Mouse (Mus musculus) adipocyte (in vitro differentiated cells): ENCODE results near the gene Slc6a6.

ENCODE experiments used
- DNase-seq: peaks from one replicate; pipeline ENCODE4 v3.0.0-alpha.2; 2016; ENCODE audit warnings: low spot score

The Slc6a6 gene

DNA sequence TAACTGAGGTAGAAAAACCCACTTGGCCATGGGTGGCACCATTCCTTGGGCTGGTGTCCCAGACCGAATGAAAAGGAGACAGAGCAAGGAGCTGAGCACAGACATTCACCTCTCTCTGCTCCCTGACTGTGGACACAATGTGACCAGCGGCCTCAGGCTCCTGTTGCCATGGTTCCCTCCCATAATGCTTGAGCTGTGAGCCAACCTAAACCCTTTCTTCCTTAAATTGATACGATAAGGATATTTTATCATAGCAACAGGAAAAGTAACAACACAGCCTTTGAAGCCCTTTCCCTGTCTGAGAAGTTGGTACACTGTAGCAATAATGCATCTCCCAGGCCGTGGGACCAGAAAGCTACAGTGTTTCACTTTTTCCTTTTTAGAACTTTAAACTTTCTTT lies 14.6 kb upstream of the Slc6a6 start:
- DNase-seq: no peak

DNA sequence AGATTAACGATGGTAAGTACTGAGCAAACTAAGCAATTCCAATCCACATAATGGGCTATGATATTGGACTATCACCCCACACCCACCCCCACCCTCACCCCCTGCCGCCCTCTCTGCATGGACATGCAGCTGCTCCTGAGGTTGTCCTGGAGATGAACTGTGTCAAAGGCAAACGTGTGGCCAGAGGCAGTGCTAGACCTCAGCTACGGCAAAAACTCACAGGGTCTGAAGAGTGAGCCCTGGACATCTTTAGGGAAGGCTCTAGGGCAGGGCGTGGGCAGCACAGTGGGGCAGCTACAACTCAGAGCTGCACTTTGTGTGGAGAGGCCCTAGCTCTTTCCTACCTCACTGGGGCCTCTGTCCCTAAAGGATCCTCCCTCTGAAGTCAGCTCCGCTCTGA lies 13.6 kb upstream of the Slc6a6 start:
- no peak for DNase-seq

DNA sequence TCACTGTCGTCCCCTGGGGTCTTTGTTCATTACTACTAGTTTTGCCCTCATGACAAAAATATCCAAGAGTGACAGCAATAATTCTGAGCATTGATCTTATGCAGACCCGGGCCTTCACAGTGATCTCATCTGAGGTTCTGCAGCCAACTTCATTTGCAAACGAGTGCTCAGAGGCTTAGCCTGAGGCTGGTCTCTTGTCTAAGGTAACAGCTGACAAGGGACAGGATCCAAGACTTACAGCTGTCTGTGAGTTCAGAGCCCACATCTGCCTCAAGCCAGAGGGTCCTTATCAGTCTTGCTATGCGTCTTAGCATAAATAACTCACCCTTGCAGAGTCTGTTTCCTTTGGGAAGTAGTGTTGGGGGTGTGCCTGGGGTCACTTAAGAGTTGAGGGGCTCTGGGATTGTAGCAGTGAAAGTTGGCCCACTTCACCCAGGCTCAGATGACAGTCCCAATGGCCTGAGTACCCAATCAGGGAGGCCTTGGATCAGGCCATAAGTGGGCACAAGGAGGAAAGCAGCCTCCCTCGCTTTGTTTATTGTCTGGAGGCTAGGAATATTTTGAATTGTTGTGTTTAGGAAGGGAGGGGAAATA lies 9.0 kb upstream of the Slc6a6 start:
- no peak for DNase-seq

DNA sequence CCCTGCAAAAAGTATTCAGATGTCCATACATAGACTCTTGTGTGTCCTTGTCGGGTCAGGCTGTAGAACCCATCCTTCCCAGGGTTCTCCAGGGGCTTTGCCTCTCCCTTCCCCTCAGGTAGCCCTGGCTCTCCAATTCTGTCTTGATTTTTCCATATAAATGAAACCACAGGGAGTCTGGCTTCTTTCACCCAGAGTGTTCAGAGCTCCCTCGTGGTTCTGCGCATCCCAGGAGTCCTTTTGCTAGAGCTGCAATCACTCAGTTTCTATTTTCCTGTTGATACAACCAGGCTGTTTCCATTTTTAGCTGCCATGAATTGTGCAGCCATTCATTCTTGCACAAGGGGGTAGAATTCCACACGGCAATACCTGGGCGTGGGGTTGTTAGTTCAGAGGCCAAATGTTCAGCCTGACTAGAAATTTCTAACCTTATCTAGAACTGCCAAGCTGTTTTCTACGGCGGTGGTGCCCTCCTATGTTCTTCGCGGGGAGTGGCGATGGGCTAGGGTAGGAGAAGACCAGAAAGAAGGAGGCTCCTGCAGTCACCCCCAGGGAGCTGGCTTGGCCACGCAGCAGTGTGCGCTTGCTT lies 5.3 kb upstream of the Slc6a6 start:
- DNase-seq: no peak

DNA sequence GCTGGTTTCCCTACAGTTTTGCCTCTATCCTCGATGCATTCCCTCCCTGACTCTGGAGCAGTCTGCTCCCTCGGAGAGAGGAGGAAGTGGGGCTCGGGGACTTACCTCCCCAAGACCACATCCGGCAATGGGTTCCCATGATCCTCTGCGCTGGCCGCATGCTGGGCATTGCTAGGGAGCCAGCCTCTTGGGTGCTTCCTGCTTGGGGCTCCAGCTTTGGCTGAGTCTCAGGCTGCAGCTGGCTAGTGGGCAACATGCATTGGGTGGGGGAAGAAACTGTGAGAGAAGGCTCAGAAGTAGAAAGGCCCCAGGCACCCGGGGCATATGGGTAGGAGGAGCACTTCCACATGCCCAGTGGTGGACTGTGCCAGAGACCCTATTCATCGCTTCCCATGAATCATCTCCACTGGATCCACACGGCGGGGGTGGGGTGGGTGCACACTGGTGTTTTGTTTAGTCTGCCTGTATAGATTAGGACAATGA lies 4.7 kb upstream of the Slc6a6 start:
- no peak for DNase-seq

DNA sequence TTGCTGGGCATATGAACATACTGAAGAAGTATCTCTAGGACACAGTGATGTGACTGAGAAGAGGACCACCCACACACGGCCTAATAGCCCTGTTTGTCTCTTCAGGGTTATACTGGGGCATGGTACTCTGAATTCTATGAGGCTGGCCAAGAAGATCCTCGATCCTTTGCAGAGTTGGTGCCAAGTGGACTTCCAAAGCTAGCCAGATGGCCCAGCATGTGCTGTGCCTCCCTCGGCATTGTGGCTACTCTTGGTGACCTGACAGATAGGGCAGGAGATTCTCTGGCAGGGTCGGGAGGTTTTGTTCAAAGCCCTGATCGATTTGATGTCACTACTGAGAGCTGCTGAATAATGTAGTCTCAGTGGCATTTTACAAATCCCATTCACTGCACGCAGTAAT lies 4.1 kb upstream of the Slc6a6 start:
- peak; percentile 45 for DNase-seq

DNA sequence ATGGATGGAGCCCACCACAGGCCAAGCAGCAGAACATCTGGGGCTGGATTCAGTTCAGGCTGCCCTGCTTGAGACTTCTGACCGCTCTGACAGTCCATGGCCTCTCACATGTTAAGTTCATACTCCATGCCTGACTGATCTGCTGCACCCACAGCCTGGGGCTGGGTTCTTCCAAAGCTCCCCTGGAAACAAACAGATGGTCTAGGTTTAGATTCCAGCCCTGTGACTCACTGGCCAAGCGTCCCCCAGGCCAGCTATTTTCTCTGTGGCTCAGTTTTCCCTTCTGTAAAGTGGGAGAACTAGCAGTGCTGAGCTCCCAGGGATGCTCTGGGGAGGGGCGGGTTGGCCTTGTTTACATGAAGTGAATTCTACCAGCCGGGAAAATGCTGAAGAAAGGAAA lies 2.0 kb upstream of the Slc6a6 start:
- DNase-seq: no peak

DNA sequence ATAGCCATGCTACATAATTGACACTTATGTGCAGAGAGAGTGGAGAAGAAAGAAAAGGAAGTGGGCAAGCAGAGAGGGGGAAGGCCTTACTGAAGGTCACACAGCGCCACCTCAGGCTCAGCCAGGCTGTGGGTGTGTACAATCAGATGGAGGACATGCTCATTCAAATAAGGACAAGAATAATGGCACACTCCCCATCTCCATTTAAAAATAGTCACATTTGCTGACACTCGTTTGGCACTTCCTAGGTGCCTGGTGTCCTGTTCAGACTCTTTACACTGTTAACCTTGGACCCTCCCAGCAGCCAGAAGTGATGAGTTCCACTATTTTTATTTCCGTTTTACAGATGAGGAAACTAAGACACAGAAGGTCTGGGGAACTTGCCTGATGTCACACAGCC lies 732 bp upstream of the Slc6a6 start:
- no peak for DNase-seq

DNA sequence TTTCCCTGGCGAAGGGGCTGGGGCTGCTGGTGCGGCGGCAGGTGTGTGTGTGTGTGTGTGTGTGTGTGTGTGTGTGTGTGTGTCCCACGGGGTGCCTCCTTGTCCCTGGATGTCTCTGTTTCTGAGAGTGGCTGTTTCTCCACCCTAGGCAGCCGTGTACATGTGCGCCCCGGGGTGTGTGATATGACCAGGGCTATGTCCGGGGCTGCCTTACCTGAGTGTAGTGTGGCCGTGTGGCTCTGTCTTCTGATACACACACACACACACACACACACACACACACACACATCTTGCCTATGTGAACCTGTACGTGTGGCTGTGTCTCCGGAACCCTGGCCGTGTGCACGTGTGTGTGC lies 599 bp downstream of the Slc6a6 start:
- no peak for DNase-seq

DNA sequence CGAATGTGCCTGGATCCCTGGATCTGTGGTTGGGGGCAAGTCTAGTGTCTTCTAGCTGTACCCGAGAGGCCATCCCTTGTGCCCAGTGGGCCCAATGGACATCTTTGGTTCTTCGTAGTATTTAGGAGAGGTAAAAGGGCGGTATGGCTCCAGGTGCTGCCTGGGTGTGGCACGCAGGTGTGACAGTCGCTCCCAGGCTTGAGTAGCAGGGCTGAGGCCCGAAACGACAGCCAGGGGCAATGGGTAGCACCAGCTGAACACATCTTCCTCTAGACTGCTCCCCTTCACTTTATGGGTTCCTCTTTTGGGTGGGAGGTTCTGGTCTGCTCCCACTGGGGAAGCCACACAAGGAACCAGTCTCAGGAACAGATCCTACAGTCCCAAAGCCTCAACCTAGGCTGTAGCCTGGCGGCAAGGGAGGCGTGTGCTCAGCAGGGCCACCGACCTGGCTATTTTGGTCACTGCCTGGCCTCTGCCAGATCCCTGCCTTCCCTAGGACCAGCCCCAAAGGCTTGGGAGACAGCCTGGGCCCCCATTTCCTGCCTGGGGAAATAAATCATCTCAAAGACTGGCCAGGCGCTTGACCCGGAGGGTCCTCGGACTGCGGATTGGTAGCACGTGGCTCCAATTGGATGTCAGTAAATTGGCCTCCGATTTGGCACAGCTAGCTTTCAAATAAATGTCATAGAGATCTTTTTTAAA lies 1.1 kb downstream of the Slc6a6 start:
- peak; percentile 74 for DNase-seq

DNA sequence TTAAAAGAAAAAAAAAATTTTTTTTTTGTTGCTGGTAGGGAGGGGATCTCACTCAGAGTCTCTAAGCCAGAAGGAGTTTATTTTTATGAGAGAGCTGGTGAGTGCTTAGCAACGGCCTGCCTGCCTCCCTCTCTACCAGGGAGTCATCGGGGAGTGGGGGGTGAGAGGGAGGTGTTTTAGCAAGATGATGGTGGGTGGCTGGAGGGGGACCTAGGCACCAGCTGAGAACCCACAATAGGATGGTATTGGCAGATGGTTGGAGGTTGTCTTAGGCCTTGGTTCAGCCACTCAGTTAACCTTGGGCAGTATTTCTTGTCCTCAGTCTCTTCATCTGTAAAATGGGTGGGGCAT lies 1.7 kb downstream of the Slc6a6 start:
- DNase-seq: no peak

DNA sequence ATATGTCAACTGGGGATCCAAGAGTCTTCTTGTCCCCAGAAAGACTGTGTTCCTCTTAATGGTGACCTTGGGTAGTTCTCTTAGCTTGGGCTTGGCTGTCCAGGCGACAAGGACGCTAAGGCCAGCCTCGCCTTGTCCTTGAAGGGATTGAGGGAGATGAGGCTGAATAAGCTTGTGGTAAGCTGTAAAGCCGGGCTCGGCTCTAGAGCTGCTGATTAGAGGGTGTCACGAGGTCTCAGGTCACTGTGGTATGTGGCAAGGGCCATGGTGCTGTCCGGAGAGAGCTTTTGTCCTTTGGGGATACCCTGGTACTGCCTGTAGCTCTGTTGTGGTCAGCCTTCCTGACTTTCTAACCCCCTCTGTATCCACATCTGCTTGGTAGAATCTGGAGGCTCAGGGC lies 2.0 kb downstream of the Slc6a6 start:
- DNase-seq: peak; percentile 55

DNA sequence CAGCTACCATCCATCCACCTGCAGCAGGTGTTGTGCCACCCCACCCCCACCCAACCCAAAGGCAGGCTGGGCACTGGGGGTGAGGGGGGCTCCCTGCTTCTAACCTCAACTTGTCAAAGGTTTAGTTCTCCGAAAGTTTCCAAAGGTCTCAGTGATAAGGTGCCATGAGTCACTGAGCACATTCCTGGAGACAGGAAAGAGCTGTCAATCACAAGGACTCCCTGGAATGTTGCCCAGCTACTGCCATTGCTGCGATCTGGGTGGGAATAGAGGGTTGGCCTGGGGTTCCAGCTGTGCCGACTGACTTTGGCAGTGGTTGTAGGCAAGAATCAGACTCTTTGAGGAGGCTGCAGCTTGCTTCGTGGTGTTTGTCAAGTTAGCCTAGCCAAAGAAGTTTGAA lies 2.7 kb downstream of the Slc6a6 start:
- peak; percentile 77 for DNase-seq

DNA sequence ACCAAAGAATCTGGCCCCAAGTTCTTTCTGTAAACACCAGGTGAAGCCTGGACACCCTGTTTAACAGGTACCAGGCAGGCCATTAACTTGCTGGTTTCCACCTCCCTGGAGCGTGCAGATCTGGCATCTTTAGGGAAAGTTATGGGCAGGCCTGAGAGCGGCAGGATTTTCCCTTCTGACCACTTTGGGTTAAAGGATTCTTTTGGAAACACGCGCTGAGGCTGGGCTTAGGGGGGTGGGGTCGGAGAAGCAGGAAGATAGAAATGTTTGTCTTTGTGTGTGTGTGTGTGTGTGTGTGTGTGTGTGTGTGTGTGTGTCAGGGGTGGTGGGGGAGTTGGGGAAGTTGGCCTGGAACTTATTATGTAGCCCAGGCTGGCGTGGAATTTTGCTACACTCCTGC lies 4.2 kb downstream of the Slc6a6 start:
- DNase-seq: no peak

DNA sequence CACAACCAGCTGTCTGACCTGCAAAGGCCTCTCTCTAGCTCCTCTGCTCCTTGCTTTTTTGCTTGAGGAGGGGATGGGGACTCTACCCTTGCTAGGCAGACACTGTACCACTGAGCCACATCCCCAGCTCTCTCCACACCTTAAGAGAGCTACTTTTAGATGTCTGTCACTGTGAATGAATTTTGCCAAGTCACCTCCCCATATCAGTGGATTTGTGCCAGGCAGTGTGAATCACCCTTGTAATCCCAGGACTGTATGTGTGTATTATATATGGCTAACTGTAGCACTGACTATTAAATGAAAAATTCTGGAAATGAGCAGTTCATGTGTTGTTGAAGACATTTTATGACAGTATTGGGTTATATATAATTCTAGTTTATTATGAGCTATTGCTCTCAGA lies 5.4 kb downstream of the Slc6a6 start:
- DNase-seq: no peak

DNA sequence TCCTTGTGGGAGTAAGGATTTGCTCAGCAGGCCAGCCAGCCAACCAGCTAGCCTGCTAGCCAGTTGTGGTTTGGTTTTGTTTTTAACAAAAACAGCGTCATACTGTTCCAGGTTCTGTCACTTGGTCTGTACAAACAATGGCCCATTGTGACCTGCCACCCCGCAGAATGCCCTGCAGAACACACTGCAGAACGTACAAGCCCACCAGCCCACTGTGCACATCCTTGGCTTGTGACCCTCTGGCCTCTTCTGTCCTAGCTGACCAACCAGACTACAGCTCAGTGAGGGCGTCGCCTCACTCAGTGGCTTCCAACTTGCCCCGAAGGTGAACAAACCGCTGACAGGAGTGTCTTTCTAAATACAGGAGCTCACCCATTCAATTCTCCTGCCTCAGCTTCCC lies 6.4 kb downstream of the Slc6a6 start:
- DNase-seq: no peak

DNA sequence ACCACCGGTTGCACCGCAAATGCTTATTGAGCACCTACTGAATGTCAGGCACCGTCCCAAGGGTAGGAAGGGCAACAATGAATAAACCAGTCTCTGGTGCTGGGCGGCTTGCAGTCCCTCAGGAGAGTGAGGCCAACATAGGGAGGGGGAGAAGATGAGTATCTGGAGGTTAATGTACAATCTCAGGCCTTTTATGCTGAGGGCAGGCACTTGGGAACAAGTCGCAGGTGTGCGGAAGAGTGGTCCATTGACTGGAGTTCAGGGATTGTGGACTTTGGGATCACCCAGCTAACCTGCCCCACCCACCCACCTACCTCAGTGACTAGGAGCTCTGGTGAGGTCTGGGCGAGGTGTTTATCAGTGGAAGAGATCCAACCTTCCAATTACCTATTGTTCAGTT lies 6.8 kb downstream of the Slc6a6 start:
- DNase-seq: no peak

DNA sequence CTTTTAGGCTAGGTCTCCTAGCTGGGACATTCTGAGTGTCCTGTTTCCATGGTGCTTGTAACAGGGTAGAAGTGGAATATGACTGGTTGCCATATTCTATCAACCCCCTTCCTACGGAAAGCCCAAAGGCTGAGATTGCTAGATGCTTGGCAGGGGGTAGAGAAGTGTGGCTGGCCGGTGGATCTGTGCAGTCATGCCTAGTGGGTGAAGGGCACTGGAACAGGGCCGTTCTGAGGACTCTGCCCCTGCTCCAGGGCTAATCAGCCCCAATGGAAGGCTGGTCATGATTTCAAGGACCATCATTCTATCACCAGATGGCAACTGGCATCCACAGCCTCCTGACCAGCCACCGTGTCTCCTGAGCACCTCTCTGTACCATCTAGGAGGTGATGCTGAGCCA lies 7.7 kb downstream of the Slc6a6 start:
- peak; percentile 30 for DNase-seq

DNA sequence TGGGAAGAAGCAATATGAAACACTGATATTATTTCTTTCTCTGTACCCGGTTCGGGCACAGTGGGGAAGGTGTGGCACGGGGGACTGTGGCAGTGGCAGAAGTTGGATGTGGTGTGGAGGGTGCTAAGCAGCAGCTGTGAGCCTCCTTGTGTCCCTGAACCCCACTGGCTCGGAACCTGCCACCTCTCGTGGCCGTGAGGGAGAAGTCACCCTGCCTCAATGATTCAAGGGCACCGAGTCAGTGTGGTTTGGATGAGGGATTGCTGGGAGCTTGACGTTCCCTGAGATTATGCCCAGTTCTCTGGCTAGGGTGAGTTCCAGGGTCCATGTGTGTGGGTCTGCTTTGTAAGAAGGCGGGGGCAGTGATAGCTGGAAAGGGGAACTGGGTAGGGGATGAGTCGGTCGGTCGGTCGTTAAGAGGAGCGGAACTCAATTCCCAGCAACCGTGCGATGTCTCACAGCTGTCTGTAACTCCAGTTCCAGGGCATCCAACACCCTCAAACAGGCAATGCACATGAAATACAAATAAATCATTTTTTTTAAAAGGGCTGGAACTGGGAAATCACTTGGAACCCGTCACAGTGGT lies 9.5 kb downstream of the Slc6a6 start:
- DNase-seq: no peak

DNA sequence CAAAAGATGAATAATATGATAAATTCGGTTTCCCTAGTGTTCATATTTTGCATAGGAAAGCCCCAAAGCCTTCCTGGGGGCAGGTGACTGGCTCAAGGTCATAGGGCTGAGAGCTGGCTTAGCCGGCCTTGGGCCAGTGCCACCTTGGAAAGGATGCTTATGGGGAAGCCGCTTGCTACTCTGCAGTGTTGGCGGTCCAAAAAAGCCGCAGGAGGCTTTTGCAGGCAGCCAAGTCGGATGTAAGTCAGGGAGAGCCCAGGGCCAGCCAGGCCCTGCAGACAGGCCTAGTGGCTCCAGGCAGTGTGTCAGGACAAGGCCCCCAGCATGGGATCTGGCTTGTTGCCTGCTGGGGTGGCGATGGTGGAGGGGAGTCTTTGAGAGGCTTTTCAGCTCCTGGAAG lies 10.8 kb downstream of the Slc6a6 start:
- DNase-seq: no peak

DNA sequence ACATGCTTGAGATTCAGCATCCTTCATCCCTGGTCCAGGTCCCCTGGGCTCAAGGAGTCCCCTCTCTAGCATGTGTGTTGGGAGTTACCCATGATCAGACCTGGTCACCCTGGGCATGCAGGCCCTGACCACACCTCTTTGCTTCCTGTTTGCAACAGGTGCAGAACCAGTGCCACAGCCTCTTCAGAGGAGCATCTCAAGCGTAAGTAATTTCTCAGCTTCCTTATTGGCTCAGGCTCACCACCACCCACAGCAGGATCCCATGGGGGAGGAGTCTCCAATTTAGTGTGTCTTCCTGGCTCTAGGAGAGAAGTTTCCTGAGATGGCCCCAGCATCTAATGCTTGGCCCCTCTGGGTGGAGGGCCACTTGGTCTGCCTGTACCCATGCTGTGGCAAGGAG lies 15.0 kb downstream of the Slc6a6 start:
- no peak for DNase-seq

DNA sequence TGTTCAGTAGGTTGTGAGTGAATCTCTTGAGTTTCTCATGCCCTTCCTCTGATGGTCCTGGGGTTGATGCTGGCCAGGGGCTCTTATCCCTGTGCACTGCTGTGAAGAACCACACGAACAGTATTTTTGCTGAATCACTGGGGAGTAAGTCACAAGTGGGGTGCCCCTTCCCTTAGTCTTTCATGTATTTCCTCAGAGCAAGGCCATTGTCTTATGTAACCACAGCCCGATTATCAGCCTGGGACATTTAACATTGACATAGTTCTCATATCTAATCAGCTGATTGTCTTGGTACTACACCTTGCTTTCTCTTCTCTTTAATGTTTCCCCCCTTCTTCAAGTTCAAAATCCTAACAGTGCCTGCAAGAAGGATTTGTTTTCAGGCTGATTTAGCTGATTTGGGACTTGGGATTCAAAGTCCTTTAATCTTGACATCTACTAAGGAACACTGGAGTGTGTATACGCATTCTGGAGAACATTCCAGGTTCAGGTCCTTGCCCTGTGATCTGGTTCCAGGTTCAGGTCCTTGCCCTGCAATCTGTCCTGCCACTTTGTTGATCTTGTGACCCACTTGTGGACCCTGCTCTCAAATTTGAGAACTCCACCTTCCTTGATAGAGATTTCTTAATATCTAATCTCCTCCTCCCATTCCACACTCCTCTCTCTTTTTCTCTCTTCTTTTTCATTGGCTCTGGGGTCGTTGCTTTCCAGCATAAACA lies 15.8 kb downstream of the Slc6a6 start:
- DNase-seq: no peak
